In genomic region chr1:56951980-56952379, GRCm38 (mm10) we compare ENCODE assay signal across 19 mouse cellular contexts. TPM values are rescaled to one million over a fixed set of nuclear protein-coding genes. Genes with fewer than 3 reads are reported as not detected.
DNase-seq lines count a peak whose midpoint lies in the region; ATAC-seq and TF ChIP-seq lines count a peak whose summit lies in the region.
"Had no signal": no experiment of that assay in that cellular context is flagged by ENCODE, and none has a peak within 500 bp of the region (broad histone marks: within the 10 kb centered on the region; RNA-seq: fewer than 3 reads in every experiment).

No protein-coding gene starts in this region.

- H3K9ac ChIP-seq in forebrain, embryonic 14.5 days (ENCODE audit: low read length) = no peak overlapping the region
- no peak overlapping the region for H3K9ac ChIP-seq in CH12.LX (ENCODE audit: insufficient read depth, low read depth)
- H3K9ac ChIP-seq: embryonic facial prominence, embryonic 13.5 days; heart, embryonic 12.5 days; hindbrain, embryonic 15.5 days had no signal

- ATAC-seq in forebrain, embryonic 14.5 days = 0 out of 2 replicates have a peak, but pooled peaks have one; percentile 10
- ATAC-seq: inflammation-experienced regulatory T-cells, adult 6 months had no signal

- in situ Hi-C loops in CH12.LX (cut with MboI; ENCODE audit: low pct_ligation_motif_present, low pct_unique_long_range_greater_than_20kb, low sequenced_read_pairs) = no loop called here

- no peak overlapping the region for H3K4me2 ChIP-seq in forebrain, embryonic 14.5 days (ENCODE audit: low read length)
- H3K4me2 ChIP-seq in CH12.LX (ENCODE audit: insufficient read depth, low read depth, poor library complexity, severe bottlenecking) = no peak overlapping the region
- H3K4me2 ChIP-seq: embryonic facial prominence, embryonic 13.5 days; heart, embryonic 12.5 days; hindbrain, embryonic 15.5 days had no signal

- 80% methylated on average over 4 of the region's 4 CpGs for WGBS in forebrain, embryonic 14.5 days
- WGBS in forebrain, embryonic 10.5 days = 81% methylated on average over 4 of the region's 4 CpGs
- 47% methylated on average over 4 of the region's 4 CpGs for WGBS in small intestine, adult 2 months

- peaks cover 7% of the 10 kb centered on the region; the same call in 1 of the 2 replicates for H3K36me3 ChIP-seq in forebrain, embryonic 14.5 days (ENCODE audit: control insufficient read depth, insufficient read depth, low read length)
- H3K36me3 ChIP-seq in forebrain, embryonic 10.5 days (replicated peaks) = peaks cover 14% of the 10 kb centered on the region
- H3K36me3 ChIP-seq in CH12.LX (replicated peaks in 1 of 2; ENCODE audit: control insufficient read depth in 1 of 2, insufficient read depth in 1 of 2, low read length in 1 of 2) = peaks cover 13 to 60% of the 10 kb centered on the region in 2 experiments
- H3K36me3 ChIP-seq in small intestine, adult 2 months (ENCODE audit: control insufficient read depth, insufficient read depth, low read length) = peaks cover 4% of the 10 kb centered on the region; the same call in 1 of the 2 replicates
- H3K36me3 ChIP-seq: G1E; heart, embryonic 12.5 days; hindbrain, embryonic 15.5 days had no signal

- H3K27me3 ChIP-seq in forebrain, embryonic 14.5 days (replicated peaks; ENCODE audit: control insufficient read depth, insufficient read depth, low read length) = no peaks in the 10 kb centered on the region
- no peaks in the 10 kb centered on the region for H3K27me3 ChIP-seq in forebrain, embryonic 10.5 days (ENCODE audit: poor library complexity, severe bottlenecking)
- no peaks in the 10 kb centered on the region for H3K27me3 ChIP-seq in CH12.LX (replicated peaks)
- no peaks in the 10 kb centered on the region for H3K27me3 ChIP-seq in small intestine, adult 2 months (ENCODE audit: control insufficient read depth, insufficient read depth, low read length)
- H3K27me3 ChIP-seq: embryonic facial prominence, embryonic 13.5 days; heart, embryonic 12.5 days; hindbrain, embryonic 15.5 days had no signal

- TF ChIP-seq POLR2A in CH12.LX (IDR thresholded peaks at IDR 0.05; ENCODE audit: low read depth, low read length) = no peak
- no peak for TF ChIP-seq POLR2A in cortical plate, adult 2 months (IDR thresholded peaks at IDR 0.05; ENCODE audit: extremely low read depth, insufficient read depth, low read length)
- no peak for TF ChIP-seq POLR2A in small intestine, adult 2 months (IDR thresholded peaks at IDR 0.05; ENCODE audit: low read depth, low read length)

- no peaks in the 10 kb centered on the region for H3K9me3 ChIP-seq in forebrain, embryonic 14.5 days (replicated peaks; ENCODE audit: control insufficient read depth, low read length)
- H3K9me3 ChIP-seq in forebrain, embryonic 10.5 days = no peaks in the 10 kb centered on the region
- no peaks in the 10 kb centered on the region for H3K9me3 ChIP-seq in CH12.LX (replicated peaks; ENCODE audit: low read length)
- H3K9me3 ChIP-seq: embryonic facial prominence, embryonic 13.5 days; heart, embryonic 12.5 days; hindbrain, embryonic 15.5 days had no signal

- no peak overlapping the region for H3K4me3 ChIP-seq in forebrain, embryonic 14.5 days (ENCODE audit: low read depth, low read length)
- no peak overlapping the region for H3K4me3 ChIP-seq in forebrain, embryonic 10.5 days
- H3K4me3 ChIP-seq in CH12.LX (replicated peaks in 1 of 3; ENCODE audit: low read depth in 2 of 3, low read length in 2 of 3, poor library complexity in 1 of 3) = no peak overlapping the region
- no peak overlapping the region for H3K4me3 ChIP-seq in cortical plate, adult 2 months (ENCODE audit: insufficient read depth, low read length)
- no peak overlapping the region for H3K4me3 ChIP-seq in small intestine, adult 2 months (ENCODE audit: low read depth, low read length)
- H3K4me3 ChIP-seq: embryonic facial prominence, embryonic 13.5 days; gastrocnemius, adult 2 months; heart, embryonic 12.5 days; hindbrain, embryonic 15.5 days had no signal

- TF ChIP-seq EP300 in CH12.LX (IDR thresholded peaks at IDR 0.05; ENCODE audit: low read length) = no peak

- TF ChIP-seq CTCF in CH12.LX (conservative IDR thresholded peaks at IDR 0.05 in 1 of 2, IDR thresholded peaks at IDR 0.05 in 1 of 2; ENCODE audit: low read depth in 2 of 2, low read length in 2 of 2) = no peak
- TF ChIP-seq CTCF in cortical plate, adult 2 months (IDR thresholded peaks at IDR 0.05; ENCODE audit: extremely low read depth, insufficient read depth, low read length) = no peak
- peak; percentile 9; the same call in 1 of the 2 replicates for TF ChIP-seq CTCF in small intestine, adult 2 months (IDR thresholded peaks at IDR 0.05; ENCODE audit: extremely low read depth, insufficient read length, insufficient replicate concordance, low read depth, low read length)

- dilution Hi-C loops in CH12.LX (cut with MboI; ENCODE audit: extremely low pct_ligation_motif_present, extremely low pct_unique_long_range_greater_than_20kb, low sequenced_read_pairs) = no loop called here

- H3K27ac ChIP-seq in forebrain, embryonic 14.5 days (ENCODE audit: low read depth, low read length) = no peak overlapping the region
- no peak overlapping the region for H3K27ac ChIP-seq in forebrain, embryonic 10.5 days
- H3K27ac ChIP-seq in CH12.LX (ENCODE audit: insufficient read depth, low read depth) = peak overlapping the region; percentile 34
- H3K27ac ChIP-seq in cortical plate, adult 2 months (ENCODE audit: insufficient read depth, low read length) = peak overlapping the region; percentile 81
- no peak overlapping the region for H3K27ac ChIP-seq in small intestine, adult 2 months (ENCODE audit: insufficient read depth, low read depth, low read length)
- H3K27ac ChIP-seq: embryonic facial prominence, embryonic 13.5 days; gastrocnemius, adult 2 months; hindbrain, embryonic 15.5 days had no signal

- no peaks in the 10 kb centered on the region for H3K4me1 ChIP-seq in forebrain, embryonic 14.5 days (ENCODE audit: control insufficient read depth, insufficient read depth, low read length)
- H3K4me1 ChIP-seq in forebrain, embryonic 10.5 days = 0 out of 2 replicates have a peak, but pooled peaks cover 11% of the 10 kb centered on the region
- H3K4me1 ChIP-seq in CH12.LX (ENCODE audit: control insufficient read depth in 1 of 2, insufficient read depth in 2 of 2) = peaks cover 6 to 12% of the 10 kb centered on the region in 2 experiments
- peaks cover 7% of the 10 kb centered on the region for H3K4me1 ChIP-seq in cortical plate, adult 2 months (ENCODE audit: control insufficient read depth, insufficient read depth, low read length)
- H3K4me1 ChIP-seq in small intestine, adult 2 months (ENCODE audit: control insufficient read depth, insufficient read depth, insufficient read length, low read length) = peaks cover 7% of the 10 kb centered on the region; the same call in 1 of the 2 replicates
- H3K4me1 ChIP-seq: heart, embryonic 12.5 days; hindbrain, embryonic 15.5 days had no signal

- no peak for TF ChIP-seq RAD21 in CH12.LX (IDR thresholded peaks at IDR 0.05; ENCODE audit: low read depth, low read length)

- H3K79me2 ChIP-seq in CH12.LX (replicated peaks; ENCODE audit: control insufficient read depth, extremely low read depth, insufficient read depth, poor library complexity, severe bottlenecking) = no peaks in the 10 kb centered on the region

- DNase-seq in forebrain, embryonic 14.5 days (ENCODE audit: low spot score) = no peak
- DNase-seq in forebrain, embryonic 10.5 days (ENCODE audit: extremely low spot score, low spot score) = no peak
- DNase-seq in CH12.LX (ENCODE audit: extremely low read depth) = no peak
- no peak for DNase-seq in adrenal gland, adult 2 months
- DNase-seq: adrenal gland, postnatal 10 days; cerebellum, adult 11 months; cerebellum, adult 8-10 months; cerebellum, postnatal 14 days; gastrocnemius, adult 2 months; gastrocnemius, postnatal 25 days; heart, postnatal 36 days; kidney, adult 2 months had no signal

TF ChIP-seq in CH12.LX, 34 proteins besides CTCF, POLR2A, EP300 and RAD21:
- TF ChIP-seq IRF4 (IDR thresholded peaks at IDR 0.05; ENCODE audit: low read depth, low read length) = no peak
- peak; percentile 91 for TF ChIP-seq BHLHE40 (IDR thresholded peaks at IDR 0.05; ENCODE audit: low read depth, low read length)
- no peak for TF ChIP-seq TCF12 (IDR thresholded peaks at IDR 0.05; ENCODE audit: low read depth, low read length)
- no peak for TF ChIP-seq MAFK (IDR thresholded peaks at IDR 0.05; ENCODE audit: insufficient replicate concordance, low read length)
- TF ChIP-seq ELF1 (IDR thresholded peaks at IDR 0.05; ENCODE audit: low read depth, low read length) = no peak

RNA-seq across cellular contexts. Expression of gene Satb2, which starts 26.5 kb away (rescaled TPM):
- 20.1 and 40.6 TPM in 2 replicates for polyA plus RNA-seq in forebrain, embryonic 14.5 days (2014; fragmentation: Nextera tagmentation; extraction: Ambion mirVana)
- polyA plus RNA-seq in forebrain, embryonic 10.5 days (2016; fragmentation: Nextera tagmentation; extraction: Ambion mirVana) = 0.91 and 1.4 TPM in 2 replicates
- total RNA-seq in CH12.LX (2012; rRNA removed) (1.6 and 2.1 TPM in 2 replicates), CH12.LX (2014; rRNA removed) (1.4 and 2.0 TPM in 2 replicates)
- 3.7 and 3.9 TPM in 2 replicates for polyA plus RNA-seq in CH12.LX (2012; ENCODE audit: insufficient read length, low read depth)
- polyA plus RNA-seq in cortical plate, adult 2 months (2012; rRNA removed) = 34.5 and 35.4 TPM in 2 replicates
- polyA plus RNA-seq in small intestine, adult 2 months (2012; rRNA removed) = 0.20 and 5.2 TPM in 2 replicates
- total RNA-seq in adrenal gland, adult 2 months (2021) = 1 to 10 TPM; 2.1 to 2.3 TPM
- 0.52 and 1.1 TPM in 2 replicates for polyA plus RNA-seq in adrenal gland, adult 2 months (2012; rRNA removed)
- polyA plus RNA-seq: G1E; inflammation-experienced regulatory T-cells, adult 6 months had no signal

Comparison
In these comparisons a context has a peak if more than half of its experiments do, and no peak if none do; other contexts are left out.
1. H3K27ac ChIP-seq: peak in CH12.LX (single experiment) and cortical plate, adult 2 months (single experiment); none in forebrain, embryonic 14.5 days (single experiment), forebrain, embryonic 10.5 days (single experiment) and small intestine, adult 2 months (single experiment).